Mouse (Mus musculus) lung, adult 2 months (tissue): ENCODE results near the gene Larp4b. TPM values are rescaled to one million over a fixed set of nuclear protein-coding genes. Genes with fewer than 3 reads are reported as not detected.

ENCODE experiments used
- DNase-seq: peaks from one replicate; pipeline ENCODE4 v3.0.0; 2022
- H3K4me1 ChIP-seq: fragments of 200-500 bp; 2 replicates; pipeline ENCODE4 v1.6.1; 2011; ENCODE audit warnings: low read length; ENCODE audit not compliant: control insufficient read depth, insufficient read depth
- H3K4me3 ChIP-seq: fragments of 200-500 bp; replicated peaks from 2 replicates; pipeline ENCODE3; 2011; ENCODE audit warnings: low read depth, mild to moderate bottlenecking, control low read depth, low read length; ENCODE audit errors: extremely low read depth
- CTCF ChIP-seq: fragments of 200-500 bp; IDR thresholded peaks from 2 replicates; pipeline ENCODE4 v1.5.1; 2011; ENCODE audit warnings: mild to moderate bottlenecking, low read length, control low read depth; ENCODE audit not compliant: insufficient read depth
- POLR2A ChIP-seq: fragments of 200-500 bp; IDR thresholded peaks from 2 replicates; pipeline ENCODE4 v1.6.1; 2011; ENCODE audit warnings: low read depth, mild to moderate bottlenecking, control low read depth, low read length, borderline replicate concordance; ENCODE audit errors: extremely low read depth
- WGBS: fragments of 180-500 bp; shearing (Covaris S2); methylation state at CpG from one replicate; pipeline ENCODE4 v1.1.7; 2018; 5-methylcytosine and 5-hydroxymethylcytosine counted together
- polyA plus RNA-seq: library from polyadenylated mRNA; depleted of rRNA; stranded (reverse); fragments of >200 nt; gene quantifications from 2 replicates; pipeline ENCODE4 v1.2.3, GENCODE M21; 2012; rRNA removed

The Larp4b gene
- polyA plus RNA-seq, 1 experiment, result 23.9 TPM

- Histone ChIP-seq H3K4me3 (no peak overlapping the region), H3K4me1 (peaks cover 6% of the 10 kb centered on the region)
- no peak for DNase-seq
- TF ChIP-seq POLR2A (no peak), CTCF (no peak)
- whole genome bisulfite sequencing, result 29% methylated on average over 2 of the region's 2 CpGs
These were observed 105.8 kb downstream of the Larp4b start for GRCm38 (mm10) chr13:9199465-9199844.

- WGBS, result 76% methylated on average over 9 of the region's 9 CpGs
- Histone ChIP-seq H3K4me1 (no peaks in the 10 kb centered on the region), H3K4me3 (no peak overlapping the region)
- no peak for DNase-seq
- TF ChIP-seq POLR2A, result no peak
- TF ChIP-seq CTCF, result no peak
These were observed 129.2 kb downstream of the Larp4b start for GRCm38 (mm10) chr13:9222761-9223405.

Other genes starting within 250 kb of the Larp4b start
- 13.7 and 22.3 TPM in 2 replicates for gene Wdr37, start 222.0 kb upstream of the Larp4b start, polyA plus RNA-seq
- 14.0 and 26.8 TPM in 2 replicates for gene Idi1, start 208.4 kb upstream of the Larp4b start, polyA plus RNA-seq
- not detected in 2 replicates for gene Gm9745, start 145.7 kb upstream of the Larp4b start, polyA plus RNA-seq
- gene Idi2, start 141.0 kb upstream of the Larp4b start, polyA plus RNA-seq, result not detected in 2 replicates
- gene Gtpbp4, start 97.8 kb upstream of the Larp4b start, polyA plus RNA-seq, result 6.1 and 11.3 TPM in 2 replicates
- gene Dip2c, start 182.6 kb downstream of the Larp4b start, polyA plus RNA-seq, result 12.4 and 15.7 TPM in 2 replicates